Mouse (Mus musculus): Measurements from ENCODE around the gene Ppcs. TPM values are rescaled to one million over a fixed set of nuclear protein-coding genes. Genes with fewer than 3 reads are reported as not detected.

Gene Ppcs
- polyA plus RNA-seq, 1 experiment, result 10.4 TPM

- TF ChIP-seq POLR2A (IDR thresholded peaks at IDR 0.05; ENCODE audit: borderline replicate concordance, extremely low read depth, insufficient read depth, insufficient read length, poor library complexity, severe bottlenecking) (no peak), CTCF (IDR thresholded peaks at IDR 0.05; ENCODE audit: borderline replicate concordance, extremely low read depth, insufficient read depth, insufficient read length) (no peak)
- DNase-seq (ENCODE audit: low read depth), result no peak
Measured at GRCm38 (mm10) chr4:119450436-119450835, 28.2 kb upstream of the Ppcs start.

DNA sequence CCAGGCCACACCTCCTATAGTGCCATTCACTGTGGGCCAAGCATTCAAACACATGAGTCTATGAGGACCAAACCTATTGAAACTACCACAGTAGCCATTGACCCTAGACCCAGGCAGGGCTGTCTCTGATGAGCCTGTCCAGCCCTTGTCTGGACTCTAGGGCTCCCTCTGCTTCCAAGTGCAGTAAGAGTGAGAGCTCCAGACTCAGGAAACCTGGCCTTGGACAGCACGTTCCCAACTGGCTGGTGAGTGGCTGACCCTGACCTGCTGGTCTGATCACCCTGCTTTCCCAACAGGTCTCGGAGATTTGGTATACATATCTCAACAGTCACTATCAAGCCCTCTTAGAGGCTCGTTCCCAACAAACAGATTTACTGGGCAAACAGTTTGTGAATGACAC lies 25.6 kb upstream of the Ppcs start:
- no peak for DNase-seq (ENCODE audit: low read depth)
- TF ChIP-seq POLR2A (IDR thresholded peaks at IDR 0.05; ENCODE audit: borderline replicate concordance, extremely low read depth, insufficient read depth, insufficient read length, poor library complexity, severe bottlenecking) (no peak), CTCF (IDR thresholded peaks at IDR 0.05; ENCODE audit: borderline replicate concordance, extremely low read depth, insufficient read depth, insufficient read length) (no peak)

GRCm38 (mm10) chr4:119447261-119447660 lies 25.0 kb upstream of the Ppcs start:
- DNase-seq (ENCODE audit: low read depth), result no peak
- TF ChIP-seq POLR2A (IDR thresholded peaks at IDR 0.05; ENCODE audit: borderline replicate concordance, extremely low read depth, insufficient read depth, insufficient read length, poor library complexity, severe bottlenecking) (no peak), CTCF (IDR thresholded peaks at IDR 0.05; ENCODE audit: borderline replicate concordance, extremely low read depth, insufficient read depth, insufficient read length) (no peak)

DNA sequence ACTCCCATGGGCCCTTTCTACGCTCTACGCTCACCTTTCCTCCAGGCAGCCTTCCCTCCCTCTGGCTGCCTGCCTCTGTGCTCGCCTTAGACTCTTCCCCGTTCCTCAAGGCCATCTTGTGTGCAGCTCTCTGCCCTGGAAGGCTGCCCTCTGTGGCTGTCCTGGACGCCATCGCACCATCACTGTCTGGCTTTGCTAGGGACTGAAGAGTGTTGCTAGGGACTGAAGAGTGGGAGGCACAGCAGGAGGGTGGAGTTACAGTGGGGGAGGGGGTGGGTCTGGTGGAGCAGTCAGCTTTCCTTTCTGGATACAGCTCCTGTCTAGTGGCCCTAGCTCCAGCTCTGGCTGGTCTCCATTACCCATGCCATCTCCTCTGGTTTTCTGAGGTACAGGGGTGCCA lies 20.3 kb upstream of the Ppcs start:
- TF ChIP-seq CTCF (IDR thresholded peaks at IDR 0.05; ENCODE audit: borderline replicate concordance, extremely low read depth, insufficient read depth, insufficient read length), result no peak
- no peak for TF ChIP-seq POLR2A (IDR thresholded peaks at IDR 0.05; ENCODE audit: borderline replicate concordance, extremely low read depth, insufficient read depth, insufficient read length, poor library complexity, severe bottlenecking)
- DNase-seq (ENCODE audit: low read depth), result no peak

DNA sequence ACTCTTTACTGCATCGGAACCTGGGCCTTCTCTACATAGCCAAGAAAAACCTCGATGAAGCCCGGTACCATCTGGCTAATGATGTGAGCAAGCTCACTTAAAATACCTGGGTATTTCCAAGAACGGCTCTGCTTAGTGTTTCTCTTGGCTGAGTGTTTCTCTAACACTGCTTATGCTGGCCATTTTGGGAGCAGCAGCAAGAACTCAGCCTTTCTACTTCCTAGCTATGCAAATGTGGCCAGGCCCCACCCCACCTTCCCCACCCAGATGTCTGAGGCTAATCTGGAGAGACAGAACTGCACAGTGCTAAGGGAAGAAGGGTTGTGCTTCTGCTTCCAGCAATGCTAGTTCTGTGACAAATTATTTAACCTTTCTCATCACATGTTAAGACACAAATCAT lies 19.6 kb upstream of the Ppcs start:
- TF ChIP-seq CTCF (IDR thresholded peaks at IDR 0.05; ENCODE audit: borderline replicate concordance, extremely low read depth, insufficient read depth, insufficient read length) (no peak), POLR2A (IDR thresholded peaks at IDR 0.05; ENCODE audit: borderline replicate concordance, extremely low read depth, insufficient read depth, insufficient read length, poor library complexity, severe bottlenecking) (no peak)

DNA sequence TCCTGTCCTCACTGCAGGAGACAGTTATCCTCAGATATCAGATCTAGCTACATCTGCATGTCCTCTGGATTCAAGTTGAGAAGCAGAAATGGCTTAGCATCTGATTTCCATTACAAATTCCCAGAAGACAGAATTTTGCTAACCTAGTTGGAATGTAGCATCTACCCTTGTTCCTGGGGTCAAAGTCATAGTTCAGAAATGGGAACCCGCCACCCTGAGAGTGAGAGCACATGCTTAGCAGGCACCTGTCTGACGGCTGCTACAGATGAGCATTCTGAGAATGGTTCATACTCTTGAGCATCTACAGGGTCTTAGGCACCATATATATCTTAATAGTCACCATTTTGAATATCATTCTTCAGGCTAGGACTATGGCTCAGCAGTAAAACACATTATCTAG lies 15.7 kb upstream of the Ppcs start:
- no peak for DNase-seq (ENCODE audit: low read depth)
- TF ChIP-seq CTCF (IDR thresholded peaks at IDR 0.05; ENCODE audit: borderline replicate concordance, extremely low read depth, insufficient read depth, insufficient read length) (no peak), POLR2A (IDR thresholded peaks at IDR 0.05; ENCODE audit: borderline replicate concordance, extremely low read depth, insufficient read depth, insufficient read length, poor library complexity, severe bottlenecking) (no peak)

More for the DNA sequence above, 19.6 kb upstream of the Ppcs start:
- no peak for DNase-seq (ENCODE audit: low read depth)

DNA sequence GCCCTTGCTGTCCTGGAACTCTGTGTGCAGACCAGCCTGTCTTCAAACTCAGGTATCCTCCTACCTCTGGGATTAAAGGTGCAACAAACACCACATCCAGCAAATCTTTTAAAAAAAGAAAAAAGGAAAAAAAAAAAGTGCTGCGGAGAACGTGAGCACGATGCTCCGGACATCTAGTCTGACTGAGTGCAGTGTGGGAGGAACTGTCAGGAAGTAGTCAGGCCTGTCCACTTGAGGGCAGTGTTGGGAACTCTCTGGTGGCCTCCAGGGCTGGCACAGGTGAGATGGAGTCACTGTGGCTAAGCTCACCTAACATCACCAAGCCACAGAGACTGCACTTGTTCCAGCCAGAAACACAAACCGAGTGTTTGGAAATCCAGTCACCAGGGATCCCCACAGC lies 8.5 kb upstream of the Ppcs start:
- TF ChIP-seq POLR2A (IDR thresholded peaks at IDR 0.05; ENCODE audit: borderline replicate concordance, extremely low read depth, insufficient read depth, insufficient read length, poor library complexity, severe bottlenecking) (no peak), CTCF (IDR thresholded peaks at IDR 0.05; ENCODE audit: borderline replicate concordance, extremely low read depth, insufficient read depth, insufficient read length) (peak; percentile 63)
- peak; percentile 42 for DNase-seq (ENCODE audit: low read depth)

GRCm38 (mm10) chr4:119427680-119428079 lies 5.5 kb upstream of the Ppcs start:
- no peak for TF ChIP-seq CTCF (IDR thresholded peaks at IDR 0.05; ENCODE audit: borderline replicate concordance, extremely low read depth, insufficient read depth, insufficient read length)
- no peak for TF ChIP-seq POLR2A (IDR thresholded peaks at IDR 0.05; ENCODE audit: borderline replicate concordance, extremely low read depth, insufficient read depth, insufficient read length, poor library complexity, severe bottlenecking)
- no peak for DNase-seq (ENCODE audit: low read depth)

- TF ChIP-seq CTCF (IDR thresholded peaks at IDR 0.05; ENCODE audit: borderline replicate concordance, extremely low read depth, insufficient read depth, insufficient read length), result no peak
- TF ChIP-seq POLR2A (IDR thresholded peaks at IDR 0.05; ENCODE audit: borderline replicate concordance, extremely low read depth, insufficient read depth, insufficient read length, poor library complexity, severe bottlenecking), result no peak
Measured at GRCm38 (mm10) chr4:119425601-119426000, 3.4 kb upstream of the Ppcs start.

GRCm38 (mm10) chr4:119425077-119425476 lies 2.9 kb upstream of the Ppcs start:
- TF ChIP-seq CTCF (IDR thresholded peaks at IDR 0.05; ENCODE audit: borderline replicate concordance, extremely low read depth, insufficient read depth, insufficient read length) (no peak), POLR2A (IDR thresholded peaks at IDR 0.05; ENCODE audit: borderline replicate concordance, extremely low read depth, insufficient read depth, insufficient read length, poor library complexity, severe bottlenecking) (no peak)
- no peak for DNase-seq (ENCODE audit: low read depth)

More at GRCm38 (mm10) chr4:119425601-119426000, 3.4 kb upstream of the Ppcs start:
- DNase-seq (ENCODE audit: low read depth), result no peak

DNA sequence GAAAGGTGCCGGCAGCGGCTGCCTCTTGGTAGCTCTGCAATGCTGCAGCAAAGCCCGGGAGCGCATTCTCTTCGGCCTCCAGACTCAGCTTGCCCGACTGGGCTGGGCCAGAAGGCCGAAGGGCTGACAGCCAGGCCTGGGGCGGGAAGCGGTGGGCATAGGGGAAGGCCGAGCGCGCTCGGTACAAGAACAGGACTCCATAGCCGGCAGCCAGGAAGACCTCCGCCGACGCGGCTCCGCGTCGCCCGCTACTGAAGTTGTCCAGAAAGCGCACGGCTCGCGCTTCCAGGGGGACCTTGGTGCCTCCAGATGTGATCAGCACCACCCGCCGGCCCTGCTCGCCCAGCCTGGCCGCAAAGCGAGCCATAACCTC lies 313 bp downstream of the Ppcs start:
- no peak for DNase-seq (ENCODE audit: low read depth)
- TF ChIP-seq CTCF (IDR thresholded peaks at IDR 0.05; ENCODE audit: borderline replicate concordance, extremely low read depth, insufficient read depth, insufficient read length) (no peak), POLR2A (IDR thresholded peaks at IDR 0.05; ENCODE audit: borderline replicate concordance, extremely low read depth, insufficient read depth, insufficient read length, poor library complexity, severe bottlenecking) (no peak)

DNA sequence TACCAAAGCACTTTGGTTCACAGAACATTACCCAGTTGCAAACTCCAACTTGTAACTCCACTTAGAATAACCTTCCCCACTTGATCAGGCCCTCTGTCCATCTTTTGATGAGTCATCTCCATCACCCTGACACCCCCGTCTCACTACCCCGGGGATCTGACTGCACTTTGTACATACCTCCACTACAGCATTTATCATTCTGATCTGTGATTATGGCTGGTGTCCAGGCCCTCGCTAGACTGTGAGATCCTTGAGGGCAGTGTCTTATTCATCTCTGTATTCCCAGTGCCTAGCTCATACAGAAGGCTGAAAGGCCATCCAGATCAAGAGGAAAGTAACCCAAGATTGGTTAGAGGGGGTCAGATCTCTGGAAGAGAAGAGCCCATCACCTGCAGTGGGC lies 1.0 kb downstream of the Ppcs start:
- TF ChIP-seq POLR2A (IDR thresholded peaks at IDR 0.05; ENCODE audit: borderline replicate concordance, extremely low read depth, insufficient read depth, insufficient read length, poor library complexity, severe bottlenecking), result no peak
- no peak for TF ChIP-seq CTCF (IDR thresholded peaks at IDR 0.05; ENCODE audit: borderline replicate concordance, extremely low read depth, insufficient read depth, insufficient read length)

More for the DNA sequence above, 1.0 kb downstream of the Ppcs start:
- no peak for DNase-seq (ENCODE audit: low read depth)

Data from brain, embryonic 14.5 days (tissue).